Mouse (Mus musculus) kidney, postnatal 0 days (tissue): ENCODE data around the gene Fmnl2. TPM values are rescaled to one million over a fixed set of nuclear protein-coding genes. Genes with fewer than 3 reads are reported as not detected.

Source experiments
- ATAC-seq: fragments of 200-750 bp; cut with Nextera tagmentation; replicated peaks from 2 replicates; pipeline ENCODE4 v1.8.0; 2017; ENCODE audit warnings: low read depth, moderate number of reproducible peaks, moderate TSS enrichment, moderate library complexity; ENCODE audit not compliant: low FRiP score
- DNase-seq: peaks from one replicate; pipeline ENCODE4 v3.0.0-alpha.2; 2016; ENCODE audit warnings: low spot score
- H3K27ac ChIP-seq: fragments of 300-500 bp; sonication (generic); 2 replicates; pipeline ENCODE4 v1.5.1; 2014; ENCODE audit warnings: mild to moderate bottlenecking
- H3K27me3 ChIP-seq: fragments of 300-500 bp; sonication (generic); 2 replicates; pipeline ENCODE4 v1.6.1; 2014; ENCODE audit warnings: low read length, mixed read lengths; ENCODE audit not compliant: insufficient read depth
- H3K36me3 ChIP-seq: fragments of 300-500 bp; sonication (generic); 2 replicates; pipeline ENCODE4 v1.6.1; 2014; ENCODE audit warnings: low read length, mixed read lengths; ENCODE audit not compliant: insufficient read depth
- H3K4me1 ChIP-seq: fragments of 300-500 bp; sonication (generic); replicated peaks from 2 replicates; pipeline ENCODE4 v1.6.1; 2014; ENCODE audit warnings: antibody characterized with exemption, low read length, mixed read lengths; ENCODE audit not compliant: insufficient read depth
- H3K4me2 ChIP-seq: fragments of 300-500 bp; sonication (generic); 2 replicates; pipeline ENCODE4 v1.6.1; 2014; ENCODE audit warnings: mild to moderate bottlenecking, low read length, moderate library complexity, mixed read lengths
- H3K4me3 ChIP-seq: fragments of 300-500 bp; sonication (generic); replicated peaks from 2 replicates; pipeline ENCODE4 v1.5.1; 2014; ENCODE audit warnings: low read depth, low read length
- H3K9ac ChIP-seq: fragments of 300-500 bp; sonication (generic); 2 replicates; pipeline ENCODE4 v1.6.1; 2014; ENCODE audit warnings: low read depth, low read length
- H3K9me3 ChIP-seq: fragments of 300-500 bp; sonication (generic); replicated peaks from 2 replicates; pipeline ENCODE4 v1.6.1; 2016; ENCODE audit warnings: low read length, inconsistent platforms, mixed read lengths
- CTCF ChIP-seq: IDR thresholded peaks from 2 replicates; pipeline ENCODE4 v1.5.1; 2016; ENCODE audit warnings: antibody characterized with exemption, low read depth, mild to moderate bottlenecking, moderate library complexity
- WGBS: fragments of 180-500 bp; shearing (Covaris S2); extraction: QIAGEN DNeasy Blood & Tissue Kit; methylation state at CpG from one replicate; pipeline ENCODE4 v1.1.7; 2014; 5-methylcytosine and 5-hydroxymethylcytosine counted together
- polyA plus RNA-seq: library from polyadenylated mRNA; unstranded; fragments of >200 nt; fragmentation: Nextera tagmentation; extraction: Ambion mirVana; gene quantifications from 2 replicates; pipeline ENCODE4 v1.2.1, GENCODE M21; 2015

The Fmnl2 gene
- polyA plus RNA-seq, 1 experiment from 2014 or later: 8.5 TPM

DNA sequence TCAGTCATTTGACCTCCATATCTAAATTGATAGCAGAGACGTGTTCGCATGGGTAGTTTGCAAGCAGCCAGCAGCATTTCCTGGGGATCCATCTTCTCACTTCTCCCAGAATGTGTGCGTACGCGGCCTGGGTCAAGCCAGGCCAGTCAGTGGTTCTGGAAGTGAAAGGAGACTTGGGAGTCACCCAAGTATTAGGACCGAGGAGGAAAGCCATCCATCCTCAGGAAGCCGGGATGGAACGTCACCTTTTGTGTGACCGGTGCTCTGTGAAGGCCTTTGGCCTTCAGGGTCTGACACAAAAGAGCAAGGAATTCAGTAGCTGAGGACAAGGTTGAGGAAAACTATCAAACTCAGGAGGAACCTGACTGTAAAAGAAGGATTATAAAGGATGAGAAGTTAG lies 136.9 kb downstream of the Fmnl2 start:
- no peaks in the 10 kb centered on the region for H3K36me3 ChIP-seq
- H3K9me3 ChIP-seq: no peaks in the 10 kb centered on the region
- TF ChIP-seq CTCF: no peak
- H3K4me1 ChIP-seq: peaks cover 8% of the 10 kb centered on the region
- no peaks in the 10 kb centered on the region for H3K27me3 ChIP-seq
- H3K27ac ChIP-seq: no peak overlapping the region
- ATAC-seq: no peak
- 32% methylated on average over 9 of the region's 9 CpGs for WGBS
- no peak overlapping the region for H3K4me3 ChIP-seq
- peak; percentile 36 for DNase-seq
- H3K4me2 ChIP-seq: no peak overlapping the region
- no peak overlapping the region for H3K9ac ChIP-seq

- no peak overlapping the region for H3K4me2 ChIP-seq
- H3K4me1 ChIP-seq: 0 out of 2 replicates have a peak, but pooled peaks cover 2% of the 10 kb centered on the region
- no peak overlapping the region for H3K9ac ChIP-seq
- no peak for ATAC-seq
- no peak overlapping the region for H3K27ac ChIP-seq
- WGBS: 81% methylated on average over 15 of the region's 15 CpGs
- peak; percentile 54 for DNase-seq
- no peaks in the 10 kb centered on the region for H3K36me3 ChIP-seq
- TF ChIP-seq CTCF: no peak
- no peaks in the 10 kb centered on the region for H3K27me3 ChIP-seq
- H3K9me3 ChIP-seq: no peaks in the 10 kb centered on the region
- H3K4me3 ChIP-seq: no peak overlapping the region
These were observed 140.5 kb downstream of the Fmnl2 start for GRCm38 (mm10) chr2:52997955-52998750.

GRCm38 (mm10) chr2:52999524-52999969 lies 141.9 kb downstream of the Fmnl2 start:
- H3K4me2 ChIP-seq: no peak overlapping the region
- WGBS: 22% methylated on average over 3 of the region's 3 CpGs
- TF ChIP-seq CTCF: peak; percentile 52
- ATAC-seq: no peak; the same call in 1 of the 2 replicates
- H3K9ac ChIP-seq: no peak overlapping the region
- H3K4me1 ChIP-seq: 0 out of 2 replicates have a peak, but pooled peaks cover 3% of the 10 kb centered on the region
- no peak overlapping the region for H3K4me3 ChIP-seq
- H3K27ac ChIP-seq: no peak overlapping the region
- H3K36me3 ChIP-seq: no peaks in the 10 kb centered on the region
- H3K27me3 ChIP-seq: no peaks in the 10 kb centered on the region
- no peaks in the 10 kb centered on the region for H3K9me3 ChIP-seq
- peak; percentile 50 for DNase-seq

GRCm38 (mm10) chr2:53000446-53000845 lies 142.8 kb downstream of the Fmnl2 start:
- Histone ChIP-seq H3K9me3 (no peaks in the 10 kb centered on the region), H3K27ac (no peak overlapping the region), H3K4me1 (0 out of 2 replicates have a peak, but pooled peaks cover 3% of the 10 kb centered on the region), H3K9ac (no peak overlapping the region), H3K4me3 (no peak overlapping the region), H3K4me2 (no peak overlapping the region), H3K36me3 (no peaks in the 10 kb centered on the region), H3K27me3 (no peaks in the 10 kb centered on the region)
- DNase-seq: no peak
- ATAC-seq: no peak
- WGBS: 87% methylated on average over 3 of the region's 3 CpGs
- TF ChIP-seq CTCF: no peak

GRCm38 (mm10) chr2:53006161-53006560 lies 148.5 kb downstream of the Fmnl2 start:
- H3K27me3 ChIP-seq: no peaks in the 10 kb centered on the region
- no peak for ATAC-seq
- H3K4me3 ChIP-seq: no peak overlapping the region
- H3K36me3 ChIP-seq: no peaks in the 10 kb centered on the region
- no peak for DNase-seq
- no peak overlapping the region for H3K27ac ChIP-seq
- TF ChIP-seq CTCF: no peak
- 57% methylated on average over 7 of the region's 7 CpGs for WGBS
- no peak overlapping the region for H3K9ac ChIP-seq
- peaks cover 9% of the 10 kb centered on the region; the same call in 1 of the 2 replicates for H3K4me1 ChIP-seq
- no peak overlapping the region for H3K4me2 ChIP-seq
- no peaks in the 10 kb centered on the region for H3K9me3 ChIP-seq

DNA sequence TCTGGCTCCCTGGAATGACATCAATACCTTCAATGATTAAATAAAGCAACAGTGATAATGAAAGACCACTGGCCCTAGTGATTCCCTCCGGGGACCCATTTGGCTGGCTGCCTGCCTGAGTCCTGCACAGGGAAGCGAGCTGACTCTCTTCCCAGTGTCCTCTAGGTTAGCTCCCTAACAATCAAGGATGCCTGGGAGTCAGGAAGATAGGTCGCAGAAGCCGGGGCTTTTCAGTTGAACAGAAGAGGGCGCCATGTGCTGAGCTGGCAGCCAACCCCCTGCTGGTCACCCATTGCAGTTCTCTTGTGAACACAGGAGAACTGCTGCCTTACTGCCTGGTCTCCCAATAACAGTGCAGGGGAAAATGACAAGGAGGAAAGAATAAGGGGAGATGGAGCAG lies 149.5 kb downstream of the Fmnl2 start:
- Histone ChIP-seq H3K4me1 (peaks cover 10% of the 10 kb centered on the region), H3K4me3 (no peak overlapping the region), H3K9me3 (no peaks in the 10 kb centered on the region), H3K27me3 (no peaks in the 10 kb centered on the region), H3K9ac (no peak overlapping the region), H3K27ac (no peak overlapping the region), H3K36me3 (no peaks in the 10 kb centered on the region), H3K4me2 (no peak overlapping the region)
- WGBS: 27% methylated on average over 5 of the region's 5 CpGs
- DNase-seq (peak; percentile 81), ATAC-seq (peak; percentile 40; the same call in 1 of the 2 replicates)
- peak; percentile 90 for TF ChIP-seq CTCF
